Mouse (Mus musculus): ENCODE results near the gene Usf2.
"Not testable (repeated sequence)": the region's sequence is repeated elsewhere in the genome, so short reads cannot be mapped to it uniquely, and the experiment has no call there.

DNA sequence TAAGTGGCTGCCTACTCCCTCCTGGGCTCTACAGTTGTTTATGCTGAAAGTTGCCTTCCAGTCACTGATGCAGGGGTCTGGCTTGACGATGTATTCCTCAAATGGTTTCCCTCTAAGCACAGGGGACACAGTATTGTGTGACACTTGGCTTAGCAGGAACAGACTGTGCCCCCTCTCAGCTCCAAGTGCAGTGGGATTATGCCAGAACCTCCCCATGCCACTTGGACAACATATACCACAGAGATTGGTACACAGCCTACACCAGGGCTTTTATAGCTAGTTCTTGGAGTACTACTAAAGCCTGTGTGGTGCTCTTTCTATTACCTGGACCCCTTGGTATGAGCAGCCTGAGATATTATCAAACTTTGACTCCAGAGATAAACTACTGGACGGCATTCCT, 11.9 kb downstream of the Usf2 start:
- TF ChIP-seq CTCF, POLR2A (IDR thresholded peaks at IDR 0.05; ENCODE audit: extremely low read depth, insufficient read depth, low read length): not testable (repeated sequence)
